Mouse (Mus musculus): ENCODE data around the gene Qrsl1. TPM values are rescaled to one million over a fixed set of nuclear protein-coding genes. Genes with fewer than 3 reads are reported as not detected.
A peak's percentile ranks its signal among the peaks of the same experiment; 100 is the strongest.
"Not testable (repeated sequence)": the region's sequence is repeated elsewhere in the genome, so short reads cannot be mapped to it uniquely, and the experiment has no call there.

The Qrsl1 gene
- total RNA-seq (2022), result 10 to 100 TPM; 13.0 to 15.1 (median 14.0) TPM

- DNase-seq (ENCODE audit: low spot score in 2 of 2), result peak; percentile 87
Measured at GRCm38 (mm10) chr10:43901578-43902194, at the start of gene Qrsl1, which contains the start of gene Rtn4ip1. Qrsl1 (minus strand) TSS chr10:43901745. Rtn4ip1 (plus strand) TSS chr10:43901807.

GRCm38 (mm10) chr10:43945435-43945834 is 43.9 kb upstream of the Qrsl1 start:
- no peak for DNase-seq (ENCODE audit: low spot score in 2 of 2)

GRCm38 (mm10) chr10:43943736-43944135 is 42.2 kb upstream of the Qrsl1 start:
- DNase-seq (ENCODE audit: low spot score in 2 of 2), result no peak

GRCm38 (mm10) chr10:43939136-43939662 is 37.7 kb upstream of the Qrsl1 start:
- DNase-seq (ENCODE audit: low spot score in 2 of 2), result no peak

- no peak for DNase-seq (ENCODE audit: low spot score in 2 of 2)
Measured at GRCm38 (mm10) chr10:43928596-43928995, 27.1 kb upstream of the Qrsl1 start.

GRCm38 (mm10) chr10:43927736-43928135 is 26.2 kb upstream of the Qrsl1 start:
- no peak for DNase-seq (ENCODE audit: low spot score in 2 of 2)

GRCm38 (mm10) chr10:43925776-43926175 is 24.2 kb upstream of the Qrsl1 start:
- DNase-seq (ENCODE audit: low spot score in 2 of 2), result not testable (repeated sequence)

GRCm38 (mm10) chr10:43923096-43923495 is 21.6 kb upstream of the Qrsl1 start:
- DNase-seq (ENCODE audit: low spot score in 2 of 2), result no peak

- peak; percentile 54 to 58 for DNase-seq (ENCODE audit: low spot score in 2 of 2)
Measured at GRCm38 (mm10) chr10:43918696-43919608, 17.4 kb upstream of the Qrsl1 start.

- DNase-seq (ENCODE audit: low spot score in 2 of 2), result no peak
Measured at GRCm38 (mm10) chr10:43916737-43917136, 15.2 kb upstream of the Qrsl1 start.

- no peak for DNase-seq (ENCODE audit: low spot score in 2 of 2)
Measured at GRCm38 (mm10) chr10:43916181-43916580, 14.6 kb upstream of the Qrsl1 start.

- DNase-seq (ENCODE audit: low spot score in 2 of 2), result no peak
Measured at GRCm38 (mm10) chr10:43912236-43912635, 10.7 kb upstream of the Qrsl1 start.

- no peak for DNase-seq (ENCODE audit: low spot score in 2 of 2)
Measured at GRCm38 (mm10) chr10:43910873-43911142, 9.3 kb upstream of the Qrsl1 start.

GRCm38 (mm10) chr10:43910032-43910872 is 8.7 kb upstream of the Qrsl1 start:
- no peak for DNase-seq (ENCODE audit: low spot score in 2 of 2)

- DNase-seq (ENCODE audit: low spot score in 2 of 2), result no peak
Measured at GRCm38 (mm10) chr10:43904569-43904968, 3.0 kb upstream of the Qrsl1 start.

- no peak for DNase-seq (ENCODE audit: low spot score in 2 of 2)
Measured at GRCm38 (mm10) chr10:43900883-43901570, 518 bp downstream of the Qrsl1 start.

- DNase-seq (ENCODE audit: low spot score in 2 of 2), result no peak
Measured at GRCm38 (mm10) chr10:43898276-43898675, 3.3 kb downstream of the Qrsl1 start.

GRCm38 (mm10) chr10:43896065-43896464 is 5.5 kb downstream of the Qrsl1 start:
- no peak for DNase-seq (ENCODE audit: low spot score in 2 of 2)

GRCm38 (mm10) chr10:43892971-43893370 is 8.6 kb downstream of the Qrsl1 start:
- no peak for DNase-seq (ENCODE audit: low spot score in 2 of 2)

- no peak for DNase-seq (ENCODE audit: low spot score in 2 of 2)
Measured at GRCm38 (mm10) chr10:43888976-43889375, 12.6 kb downstream of the Qrsl1 start.

- DNase-seq (ENCODE audit: low spot score in 2 of 2), result no peak
Measured at GRCm38 (mm10) chr10:43887676-43888075, 13.9 kb downstream of the Qrsl1 start.

Measured in gastrocnemius, adult 8-10 months (tissue).